Mouse (Mus musculus) forebrain, embryonic 16.5 days (tissue): Measurements from ENCODE around the gene Tcf7l1. TPM values are rescaled to one million over a fixed set of nuclear protein-coding genes. Genes with fewer than 3 reads are reported as not detected.

Experiments used
- ATAC-seq: fragments of 200-750 bp; cut with Nextera tagmentation; 2 replicates; pipeline ENCODE4 v1.8.0; 2017; ENCODE audit warnings: mild to moderate bottlenecking, moderate library complexity
- H3K27ac ChIP-seq: fragments of 300-500 bp; sonication (generic); 2 replicates; pipeline ENCODE4 v1.5.1; 2014; ENCODE audit warnings: low read length, control low read depth
- H3K27me3 ChIP-seq: fragments of 300-500 bp; sonication (generic); replicated peaks from 2 replicates; pipeline ENCODE4 v1.6.1; 2014; ENCODE audit warnings: low read length; ENCODE audit not compliant: control insufficient read depth, insufficient read depth
- H3K36me3 ChIP-seq: fragments of 300-500 bp; sonication (generic); 2 replicates; pipeline ENCODE4 v1.6.1; 2014; ENCODE audit not compliant: control insufficient read depth, insufficient read depth
- H3K4me1 ChIP-seq: fragments of 300-500 bp; sonication (generic); replicated peaks from 2 replicates; pipeline ENCODE4 v1.6.1; 2014; ENCODE audit warnings: low read length; ENCODE audit not compliant: control insufficient read depth, insufficient read depth
- H3K4me2 ChIP-seq: fragments of 300-500 bp; sonication (generic); 2 replicates; pipeline ENCODE4 v1.6.1; 2014; ENCODE audit warnings: mild to moderate bottlenecking, low read length, control low read depth
- H3K4me3 ChIP-seq: fragments of 300-500 bp; sonication (generic); replicated peaks from 2 replicates; pipeline ENCODE4 v1.5.1; 2014; ENCODE audit warnings: mild to moderate bottlenecking, low read length, control low read depth
- H3K9ac ChIP-seq: fragments of 300-500 bp; sonication (generic); replicated peaks from 2 replicates; pipeline ENCODE4 v1.6.1; 2014; ENCODE audit warnings: low read depth, low read length, control low read depth
- H3K9me3 ChIP-seq: fragments of 300-500 bp; sonication (generic); 2 replicates; pipeline ENCODE4 v1.6.1; 2016; ENCODE audit warnings: low read length; ENCODE audit not compliant: control insufficient read depth
- WGBS: fragments of 180-500 bp; shearing (Covaris S2); extraction: QIAGEN DNeasy Blood & Tissue Kit; methylation state at CpG from one replicate; pipeline ENCODE4 v1.1.7; 2014; 5-methylcytosine and 5-hydroxymethylcytosine counted together
- polyA plus RNA-seq: library from polyadenylated mRNA; unstranded; fragments of >200 nt; fragmentation: Nextera tagmentation; extraction: Ambion mirVana; gene quantifications from 2 replicates; pipeline ENCODE4 v1.2.1, GENCODE M21; 2015

Gene Tcf7l1
- polyA plus RNA-seq, 1 experiment from 2014 or later = 4.8 TPM

- 84% methylated on average over 6 of the region's 6 CpGs for WGBS
- H3K27me3 ChIP-seq = no peaks in the 10 kb centered on the region
- no peak overlapping the region for H3K9ac ChIP-seq
- H3K4me1 ChIP-seq = peaks cover 10% of the 10 kb centered on the region
- no peak overlapping the region for H3K27ac ChIP-seq
- H3K9me3 ChIP-seq = no peaks in the 10 kb centered on the region
- H3K36me3 ChIP-seq = no peaks in the 10 kb centered on the region
- no peak overlapping the region for H3K4me3 ChIP-seq
- ATAC-seq = no peak
- no peak overlapping the region for H3K4me2 ChIP-seq
Measured at GRCm38 (mm10) chr6:72593011-72593803, 195.8 kb downstream of the Tcf7l1 start.

GRCm38 (mm10) chr6:72590111-72590510 lies 198.9 kb downstream of the Tcf7l1 start:
- no peaks in the 10 kb centered on the region for H3K36me3 ChIP-seq
- no peak overlapping the region for H3K9ac ChIP-seq
- no peak overlapping the region for H3K27ac ChIP-seq
- no peak for ATAC-seq
- H3K4me1 ChIP-seq = no peaks in the 10 kb centered on the region
- H3K27me3 ChIP-seq = no peaks in the 10 kb centered on the region
- H3K9me3 ChIP-seq = no peaks in the 10 kb centered on the region
- H3K4me3 ChIP-seq = no peak overlapping the region
- no peak overlapping the region for H3K4me2 ChIP-seq

- H3K4me2 ChIP-seq = no peak overlapping the region
- ATAC-seq = no peak
- H3K9me3 ChIP-seq = no peaks in the 10 kb centered on the region
- no peak overlapping the region for H3K9ac ChIP-seq
- no peaks in the 10 kb centered on the region for H3K36me3 ChIP-seq
- H3K4me3 ChIP-seq = no peak overlapping the region
- no peaks in the 10 kb centered on the region for H3K27me3 ChIP-seq
- H3K27ac ChIP-seq = no peak overlapping the region
- H3K4me1 ChIP-seq = no peaks in the 10 kb centered on the region
Measured at GRCm38 (mm10) chr6:72588307-72588706, 200.7 kb downstream of the Tcf7l1 start.

GRCm38 (mm10) chr6:72586701-72587100 lies 202.4 kb downstream of the Tcf7l1 start:
- Histone ChIP-seq H3K36me3 (no peaks in the 10 kb centered on the region), H3K4me2 (no peak overlapping the region), H3K9me3 (no peaks in the 10 kb centered on the region), H3K9ac (no peak overlapping the region), H3K27me3 (no peaks in the 10 kb centered on the region), H3K27ac (no peak overlapping the region), H3K4me3 (no peak overlapping the region), H3K4me1 (no peaks in the 10 kb centered on the region)
- WGBS = 85% methylated on average over 3 of the region's 3 CpGs
- ATAC-seq = no peak

DNA sequence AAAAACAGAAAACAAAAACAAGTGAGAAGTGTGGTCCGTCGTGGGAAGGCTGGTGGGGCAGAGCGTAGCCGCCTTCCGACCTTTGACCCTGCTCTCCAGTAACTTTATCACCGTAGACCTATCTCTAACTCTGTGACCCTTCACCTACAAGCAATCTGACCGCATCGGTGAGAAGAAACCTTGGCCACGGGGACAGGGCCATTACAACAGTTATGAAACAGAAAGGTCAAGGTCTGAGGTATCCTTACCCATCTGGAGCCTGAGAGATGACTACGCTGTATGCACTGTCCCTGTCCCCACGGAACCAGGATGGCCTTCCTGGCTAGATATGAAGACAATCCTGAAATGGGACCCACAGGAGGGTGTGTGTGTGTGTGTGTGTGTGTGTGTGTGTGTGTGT lies 204.9 kb downstream of the Tcf7l1 start:
- Histone ChIP-seq H3K9me3 (no peaks in the 10 kb centered on the region), H3K27ac (no peak overlapping the region), H3K4me1 (no peaks in the 10 kb centered on the region), H3K9ac (no peak overlapping the region), H3K36me3 (no peaks in the 10 kb centered on the region), H3K4me2 (no peak overlapping the region), H3K27me3 (no peaks in the 10 kb centered on the region), H3K4me3 (no peak overlapping the region)
- ATAC-seq = no peak
- 93% methylated on average over 11 of the region's 11 CpGs for WGBS

DNA sequence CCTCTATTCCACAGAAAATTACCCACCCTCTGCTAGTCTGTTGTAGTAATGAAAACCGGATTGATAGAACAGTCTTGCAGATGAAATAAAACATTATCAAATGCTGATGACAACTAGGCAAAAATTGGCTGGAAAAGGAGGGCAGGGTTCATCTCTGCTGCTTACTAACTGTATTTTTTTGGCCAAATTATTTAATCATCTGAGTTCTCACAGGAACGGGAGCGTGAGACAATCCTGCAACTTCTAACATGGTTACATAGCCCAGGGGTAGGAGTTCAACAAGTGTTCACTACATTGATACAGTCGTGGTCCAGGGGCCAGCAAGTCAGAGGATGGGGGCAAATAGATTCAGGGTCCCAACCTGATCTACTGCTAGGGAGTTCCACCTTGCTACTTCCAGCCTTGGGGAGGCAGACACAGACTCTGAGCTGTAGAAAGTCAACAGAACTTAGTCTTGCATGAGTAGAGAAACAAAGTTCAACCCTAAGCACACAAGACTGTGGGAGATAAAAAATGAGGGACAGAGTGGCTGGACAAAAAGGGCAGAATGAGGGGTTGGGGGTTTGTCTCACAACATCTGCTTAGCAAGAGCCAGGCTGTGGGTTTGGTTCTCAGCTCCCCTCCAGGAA lies 205.7 kb downstream of the Tcf7l1 start:
- Histone ChIP-seq H3K27ac (no peak overlapping the region), H3K36me3 (no peaks in the 10 kb centered on the region), H3K4me2 (no peak overlapping the region), H3K27me3 (no peaks in the 10 kb centered on the region), H3K4me1 (no peaks in the 10 kb centered on the region), H3K4me3 (no peak overlapping the region), H3K9ac (no peak overlapping the region), H3K9me3 (no peaks in the 10 kb centered on the region)
- ATAC-seq = no peak
- WGBS = 91% methylated on average over 4 of the region's 4 CpGs

GRCm38 (mm10) chr6:72581625-72582382 lies 207.2 kb downstream of the Tcf7l1 start:
- Histone ChIP-seq H3K4me2 (no peak overlapping the region), H3K9me3 (no peaks in the 10 kb centered on the region), H3K36me3 (no peaks in the 10 kb centered on the region), H3K9ac (no peak overlapping the region), H3K27ac (no peak overlapping the region), H3K4me3 (no peak overlapping the region), H3K4me1 (no peaks in the 10 kb centered on the region), H3K27me3 (no peaks in the 10 kb centered on the region)
- ATAC-seq = no peak
- 71% methylated on average over 11 of the region's 11 CpGs for WGBS

Other genes with a start within 250 kb of the Tcf7l1 start
- gene Capg, start 244.9 kb downstream of the Tcf7l1 start, polyA plus RNA-seq = 4.9 and 5.4 TPM in 2 replicates
- gene Elmod3, start 190.8 kb downstream of the Tcf7l1 start, polyA plus RNA-seq = 16.9 and 17.0 TPM in 2 replicates
- 4.1 and 5.0 TPM in 2 replicates for gene Retsat, start 190.8 kb downstream of the Tcf7l1 start, polyA plus RNA-seq
- 34.6 and 38.0 TPM in 2 replicates for gene Tgoln1, start 172.3 kb downstream of the Tcf7l1 start, polyA plus RNA-seq
- gene Kcmf1, start 110.7 kb upstream of the Tcf7l1 start, polyA plus RNA-seq = 31.1 and 31.7 TPM in 2 replicates
- gene Tmsb10, start 169.5 kb upstream of the Tcf7l1 start, polyA plus RNA-seq = 3,396 and 3,669 TPM in 2 replicates